Mouse (Mus musculus): ENCODE measurements around the gene Avil.

GRCm38 (mm10) chr10:127059968-127060916 lies 59.7 kb downstream of the Avil start, which contains the start of gene March9:
- no peak for TF ChIP-seq CTCF (IDR thresholded peaks at IDR 0.05; ENCODE audit: low read depth)
- TF ChIP-seq EP300 (optimal IDR thresholded peaks at IDR 0.05), result no peak

All from stomach, postnatal 0 days (tissue).